Mouse (Mus musculus) intestine, postnatal 0 days (tissue): ENCODE measurements around the gene Ccl22. TPM values are rescaled to one million over a fixed set of nuclear protein-coding genes. Genes with fewer than 3 reads are reported as not detected.

Experiments used
- ATAC-seq: fragments of 200-750 bp; cut with Nextera tagmentation; 2 replicates; pipeline ENCODE4 v1.8.0; 2017; ENCODE audit warnings: mild to moderate bottlenecking, moderate TSS enrichment, moderate library complexity
- H3K27ac ChIP-seq: fragments of 300-500 bp; sonication (generic); 2 replicates; pipeline ENCODE4 v1.5.1; 2014; ENCODE audit warnings: mild to moderate bottlenecking, low read depth, low read length, moderate library complexity
- H3K27me3 ChIP-seq: fragments of 300-500 bp; sonication (generic); replicated peaks from 2 replicates; pipeline ENCODE4 v1.6.1; 2014; ENCODE audit warnings: low read length, mixed read lengths; ENCODE audit not compliant: control insufficient read depth, insufficient read depth
- H3K36me3 ChIP-seq: fragments of 300-500 bp; sonication (generic); 2 replicates; pipeline ENCODE4 v1.6.1; 2014; ENCODE audit warnings: mild to moderate bottlenecking, moderate library complexity; ENCODE audit not compliant: control insufficient read depth, insufficient read depth
- H3K4me1 ChIP-seq: fragments of 300-500 bp; sonication (generic); replicated peaks from 2 replicates; pipeline ENCODE4 v1.6.1; 2014; ENCODE audit warnings: antibody characterized with exemption, low read length, mixed read lengths; ENCODE audit not compliant: control insufficient read depth, insufficient read depth
- H3K4me2 ChIP-seq: fragments of 300-500 bp; sonication (generic); replicated peaks from 2 replicates; pipeline ENCODE4 v1.6.1; 2014; ENCODE audit warnings: low read depth, mild to moderate bottlenecking, moderate library complexity
- H3K4me3 ChIP-seq: fragments of 300-500 bp; sonication (generic); 2 replicates; pipeline ENCODE4 v1.5.1; 2014; ENCODE audit warnings: low read depth, low read length
- H3K9ac ChIP-seq: fragments of 300-500 bp; sonication (generic); 2 replicates; pipeline ENCODE4 v1.6.1; 2014; ENCODE audit warnings: mild to moderate bottlenecking, low read depth, low read length
- H3K9me3 ChIP-seq: fragments of 300-500 bp; sonication (generic); 2 replicates; pipeline ENCODE4 v1.6.1; 2016; ENCODE audit warnings: mixed run types; ENCODE audit not compliant: control insufficient read depth
- CTCF ChIP-seq: sonication (generic); IDR thresholded peaks from 2 replicates; pipeline ENCODE4 v1.5.1; 2016; ENCODE audit warnings: low read depth, mild to moderate bottlenecking, control low read depth, antibody characterized with exemption, moderate library complexity
- WGBS: fragments of 180-500 bp; shearing (Covaris S2); extraction: QIAGEN DNeasy Blood & Tissue Kit; methylation state at CpG from one replicate; pipeline ENCODE4 v1.1.7; 2014; 5-methylcytosine and 5-hydroxymethylcytosine counted together
- polyA plus RNA-seq: library from polyadenylated mRNA; unstranded; fragments of >200 nt; fragmentation: Nextera tagmentation; extraction: Ambion mirVana; gene quantifications from 2 replicates; pipeline ENCODE4 v1.2.1, GENCODE M21; 2015

Gene Ccl22
- polyA plus RNA-seq, 1 experiment from 2014 or later: 0.05 TPM

DNA sequence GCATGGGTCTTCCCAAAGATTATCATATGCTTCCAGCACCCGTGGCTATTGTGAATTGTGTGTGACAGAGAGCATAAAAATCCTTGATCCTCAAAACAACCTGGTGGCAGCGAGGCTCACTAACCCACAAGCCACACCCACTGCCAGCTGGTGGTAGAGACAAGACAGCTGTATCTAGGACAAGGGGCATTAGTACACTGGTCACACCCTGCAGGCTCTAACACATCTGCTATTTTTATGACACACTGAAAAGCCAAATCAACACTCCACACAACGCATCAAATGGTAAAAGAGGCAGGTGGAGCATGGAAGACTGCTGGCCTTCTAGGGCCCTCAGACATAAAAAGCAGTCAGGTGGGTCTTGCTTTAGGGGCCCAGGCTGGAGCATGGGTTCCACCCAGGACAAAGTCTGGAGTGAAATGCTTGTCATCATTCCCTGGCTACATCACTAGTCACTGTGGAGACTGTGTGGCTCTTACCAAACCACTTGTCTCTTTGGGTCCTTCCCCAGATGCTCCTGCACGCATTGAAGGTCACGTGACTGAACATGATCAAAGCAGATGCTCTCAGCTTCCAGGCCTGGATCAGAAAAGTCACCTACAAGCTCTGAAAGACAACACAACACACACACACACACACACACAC is 11.4 kb upstream of the Ccl22 start:
- Histone ChIP-seq H3K4me3 (no peak overlapping the region), H3K9ac (no peak overlapping the region), H3K4me1 (no peaks in the 10 kb centered on the region), H3K27ac (peak overlapping the region; percentile 22; the same call in 1 of the 2 replicates), H3K36me3 (no peaks in the 10 kb centered on the region), H3K4me2 (no peak overlapping the region), H3K27me3 (no peaks in the 10 kb centered on the region), H3K9me3 (no peaks in the 10 kb centered on the region)
- 45% methylated on average over 5 of the region's 5 CpGs for WGBS
- TF ChIP-seq CTCF: no peak
- ATAC-seq: peak; percentile 91

DNA sequence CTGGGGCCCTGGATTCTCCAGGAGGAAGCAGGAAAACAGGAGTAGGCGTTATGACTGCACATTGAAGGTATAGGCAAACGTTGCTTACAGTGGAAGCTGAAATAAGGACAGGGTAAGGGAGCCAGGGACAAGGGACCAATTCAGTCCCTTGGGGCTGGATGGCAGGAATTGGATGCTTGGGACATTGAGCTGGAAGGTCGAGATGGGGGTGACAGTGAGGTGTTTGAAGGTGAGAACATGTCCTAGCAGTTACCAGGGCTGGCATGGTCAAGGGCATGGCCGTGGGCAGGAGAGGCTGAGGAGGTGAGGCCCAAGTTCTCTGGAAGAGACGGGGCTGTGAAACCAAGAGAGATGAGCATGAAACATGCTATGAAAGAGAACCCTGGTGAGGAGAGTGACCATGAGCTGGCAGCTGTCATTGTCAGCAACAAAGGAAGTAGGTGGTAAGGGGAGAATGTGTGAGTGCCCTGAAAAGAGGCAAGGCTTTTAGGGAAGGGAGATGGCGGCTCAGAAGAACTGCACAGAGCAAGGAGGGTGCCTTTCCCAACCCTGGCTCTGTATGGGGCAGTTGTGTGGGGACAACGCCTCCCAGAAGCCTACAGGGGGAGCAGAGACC is 10.5 kb upstream of the Ccl22 start:
- no peak for ATAC-seq
- H3K27ac ChIP-seq: no peak overlapping the region
- H3K36me3 ChIP-seq: no peaks in the 10 kb centered on the region
- no peaks in the 10 kb centered on the region for H3K4me1 ChIP-seq
- 82% methylated on average over 7 of the region's 7 CpGs for WGBS
- no peak overlapping the region for H3K9ac ChIP-seq
- H3K4me2 ChIP-seq: no peak overlapping the region
- TF ChIP-seq CTCF: no peak
- no peak overlapping the region for H3K4me3 ChIP-seq
- no peaks in the 10 kb centered on the region for H3K9me3 ChIP-seq
- no peaks in the 10 kb centered on the region for H3K27me3 ChIP-seq

- no peaks in the 10 kb centered on the region for H3K36me3 ChIP-seq
- no peaks in the 10 kb centered on the region for H3K4me1 ChIP-seq
- no peak for ATAC-seq
- WGBS: 45% methylated on average over 5 of the region's 5 CpGs
- H3K27ac ChIP-seq: no peak overlapping the region
- H3K4me2 ChIP-seq: peak overlapping the region; percentile 38
- no peak overlapping the region for H3K9ac ChIP-seq
- TF ChIP-seq CTCF: no peak
- no peaks in the 10 kb centered on the region for H3K9me3 ChIP-seq
- no peak overlapping the region for H3K4me3 ChIP-seq
- H3K27me3 ChIP-seq: no peaks in the 10 kb centered on the region
These were observed 9.8 kb upstream of the Ccl22 start for GRCm38 (mm10) chr8:94735426-94736094.

DNA sequence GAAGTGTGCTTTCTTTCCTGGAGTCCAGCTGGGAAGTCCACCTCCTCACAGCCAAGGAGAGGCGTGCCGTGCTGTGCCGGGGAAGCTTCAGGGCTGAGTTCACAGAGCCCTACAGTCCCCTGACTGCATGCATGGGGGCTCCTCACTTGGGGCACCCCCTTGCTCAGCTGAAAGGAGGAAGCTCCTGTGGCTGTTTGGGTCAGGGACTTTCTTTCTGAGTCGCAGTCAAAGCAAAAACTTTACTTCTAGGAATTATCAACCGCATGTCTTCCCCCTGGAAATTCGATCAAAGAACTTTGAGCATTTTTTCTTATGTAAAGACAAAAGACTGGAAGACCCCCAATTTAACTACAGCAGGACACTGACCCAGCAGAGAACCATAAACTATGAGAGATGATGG is 5.6 kb upstream of the Ccl22 start:
- WGBS: 81% methylated on average over 6 of the region's 6 CpGs
- no peaks in the 10 kb centered on the region for H3K27me3 ChIP-seq

GRCm38 (mm10) chr8:94740591-94740990 is 4.8 kb upstream of the Ccl22 start:
- TF ChIP-seq CTCF: peak; percentile 44
- Histone ChIP-seq H3K4me2 (no peak overlapping the region), H3K4me1 (no peaks in the 10 kb centered on the region), H3K27ac (no peak overlapping the region), H3K9ac (no peak overlapping the region), H3K27me3 (no peaks in the 10 kb centered on the region), H3K9me3 (no peaks in the 10 kb centered on the region), H3K4me3 (no peak overlapping the region), H3K36me3 (no peaks in the 10 kb centered on the region)
- no peak for ATAC-seq
- WGBS: 91% methylated on average over 3 of the region's 3 CpGs

More for the DNA sequence above, 5.6 kb upstream of the Ccl22 start:
- no peak overlapping the region for H3K4me3 ChIP-seq
- H3K9ac ChIP-seq: no peak overlapping the region
- no peak overlapping the region for H3K4me2 ChIP-seq
- no peaks in the 10 kb centered on the region for H3K36me3 ChIP-seq
- H3K9me3 ChIP-seq: no peaks in the 10 kb centered on the region
- no peaks in the 10 kb centered on the region for H3K4me1 ChIP-seq
- no peak for ATAC-seq
- no peak for TF ChIP-seq CTCF
- H3K27ac ChIP-seq: no peak overlapping the region

DNA sequence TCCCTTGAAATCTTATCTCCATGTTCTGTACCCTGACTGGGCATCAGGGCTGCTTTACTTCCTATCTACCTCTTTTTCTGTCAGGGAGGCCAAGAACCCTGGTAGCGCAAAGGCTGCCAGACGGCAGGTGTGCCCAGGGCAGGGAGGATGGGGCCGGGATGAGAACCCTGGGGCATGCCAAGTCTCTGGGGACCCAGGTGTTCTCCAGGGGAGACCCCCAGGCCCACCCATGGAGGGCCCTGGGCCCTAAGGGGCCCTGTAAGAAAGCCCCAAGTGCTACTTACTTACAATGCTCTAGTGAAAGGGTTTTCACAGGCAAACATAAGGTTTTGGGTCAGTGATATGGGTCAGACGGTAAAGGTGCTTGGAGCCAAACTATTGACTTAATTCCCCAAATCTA is 3.7 kb upstream of the Ccl22 start:
- 89% methylated on average over 4 of the region's 4 CpGs for WGBS
- Histone ChIP-seq H3K36me3 (no peaks in the 10 kb centered on the region), H3K4me3 (no peak overlapping the region), H3K4me2 (no peak overlapping the region), H3K4me1 (no peaks in the 10 kb centered on the region), H3K9me3 (no peaks in the 10 kb centered on the region), H3K9ac (no peak overlapping the region), H3K27ac (no peak overlapping the region), H3K27me3 (no peaks in the 10 kb centered on the region)
- no peak for ATAC-seq
- TF ChIP-seq CTCF: no peak
